In the genomic region with DNA sequence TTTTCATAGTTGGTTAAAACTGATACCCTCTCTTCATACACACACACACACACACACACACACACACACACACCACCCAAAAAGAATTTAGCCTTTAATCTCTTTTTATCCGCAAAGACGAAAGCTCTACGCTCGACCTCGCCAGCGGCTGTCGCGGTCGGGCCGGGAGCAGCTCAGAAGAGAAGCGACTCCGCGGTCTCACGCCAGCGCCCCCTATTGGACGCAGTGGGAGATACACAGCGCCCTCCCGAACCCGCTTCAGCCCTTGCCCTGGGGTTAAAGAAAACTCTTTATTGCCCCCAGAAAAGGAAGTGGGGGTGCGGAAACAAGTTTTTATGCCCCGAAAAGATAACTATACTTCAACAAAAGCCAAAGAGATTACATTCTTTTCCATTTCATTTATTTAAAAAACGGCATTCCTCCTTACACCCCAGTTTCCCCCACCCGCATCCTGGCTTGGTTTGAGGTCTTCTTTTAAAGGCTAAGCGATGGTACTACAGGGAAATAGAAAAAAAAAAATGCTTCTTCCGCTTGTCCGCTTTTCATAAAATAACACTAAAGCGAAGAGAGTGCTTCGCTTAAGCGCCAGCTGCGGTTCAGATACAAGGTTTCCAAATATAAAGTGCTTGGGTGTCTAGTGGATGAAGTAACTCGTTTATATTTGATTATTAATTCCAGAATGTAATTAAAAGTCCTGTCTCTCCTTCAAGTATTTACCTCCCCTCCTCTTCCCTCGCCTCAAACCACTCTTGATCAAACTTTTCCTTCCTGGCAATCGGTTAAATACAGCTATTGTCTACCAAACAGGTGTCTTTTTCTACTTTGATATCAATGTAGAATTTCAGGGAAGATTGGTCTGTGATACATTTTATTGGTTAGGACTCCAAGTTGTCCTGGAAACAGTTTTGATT, we compare ENCODE assay signal across 10 mouse cellular contexts. TPM values are rescaled to one million over a fixed set of nuclear protein-coding genes. Genes with fewer than 3 reads are reported as not detected.
A peak's percentile ranks its signal among the peaks of the same experiment; 100 is the strongest.
DNase-seq lines count a peak whose midpoint lies in the region; ATAC-seq and TF ChIP-seq lines count a peak whose summit lies in the region.
"Had no signal": no experiment of that assay in that cellular context is flagged by ENCODE, and none has a peak within 500 bp of the region (broad histone marks: within the 10 kb centered on the region; RNA-seq: fewer than 3 reads in every experiment).

No protein-coding gene starts in this region.

- no peak for ATAC-seq in lung, postnatal 0 days
- peak; percentile 20; the same call in 1 of the 2 replicates for ATAC-seq in forebrain, embryonic 12.5 days (ENCODE audit: low FRiP score)
- no peak for ATAC-seq in kidney, embryonic 14.5 days (ENCODE audit: low FRiP score, low TSS enrichment)

- no peaks in the 10 kb centered on the region for H3K9me3 ChIP-seq in lung, postnatal 0 days (ENCODE audit: low read length)
- no peaks in the 10 kb centered on the region; the same call in 1 of the 2 replicates for H3K9me3 ChIP-seq in forebrain, embryonic 12.5 days
- no peaks in the 10 kb centered on the region for H3K9me3 ChIP-seq in kidney, embryonic 14.5 days (ENCODE audit: control insufficient read depth, low read length)
- H3K9me3 ChIP-seq: limb, embryonic 13.5 days had no signal

- TF ChIP-seq EP300 in lung, postnatal 0 days (IDR thresholded peaks at IDR 0.05) = no peak

- no peak overlapping the region for H3K4me3 ChIP-seq in cerebellum, adult 2 months (replicated peaks; ENCODE audit: insufficient read depth, low read depth, low read length)
- H3K4me3 ChIP-seq in lung, postnatal 0 days (ENCODE audit: low read depth, low read length) = no peak overlapping the region
- H3K4me3 ChIP-seq in forebrain, embryonic 12.5 days (replicated peaks) = peak overlapping the region; percentile 46
- no peak overlapping the region for H3K4me3 ChIP-seq in kidney, embryonic 14.5 days (ENCODE audit: low read length)
- H3K4me3 ChIP-seq: erythroblast, embryonic 14.5 days had no signal

- H3K9ac ChIP-seq in lung, postnatal 0 days (replicated peaks; ENCODE audit: low read depth) = no peak overlapping the region
- peak overlapping the region; percentile 78 for H3K9ac ChIP-seq in forebrain, embryonic 12.5 days
- no peak overlapping the region for H3K9ac ChIP-seq in kidney, embryonic 14.5 days (ENCODE audit: low read depth, low read length)
- H3K9ac ChIP-seq: limb, embryonic 13.5 days had no signal

- H3K4me1 ChIP-seq in cerebellum, adult 2 months (ENCODE audit: control insufficient read depth, insufficient read depth, low read length) = 0 out of 2 replicates have a peak, but pooled peaks cover 4% of the 10 kb centered on the region
- no peaks in the 10 kb centered on the region for H3K4me1 ChIP-seq in lung, postnatal 0 days (ENCODE audit: insufficient read depth, low read depth, low read length)
- H3K4me1 ChIP-seq in forebrain, embryonic 12.5 days = peaks cover 84% of the 10 kb centered on the region
- no peaks in the 10 kb centered on the region for H3K4me1 ChIP-seq in kidney, embryonic 14.5 days (ENCODE audit: control insufficient read depth, insufficient read depth, low read length)

- WGBS in cerebellum, adult 2 months = 23% methylated on average over 33 of the region's 33 CpGs
- WGBS in lung, postnatal 0 days = 6% methylated on average over 32 of the region's 33 CpGs
- 4% methylated on average over 33 of the region's 33 CpGs for WGBS in forebrain, embryonic 12.5 days
- 4% methylated on average over 33 of the region's 33 CpGs for WGBS in kidney, embryonic 14.5 days

- TF ChIP-seq POLR2A in cerebellum, adult 2 months (IDR thresholded peaks at IDR 0.05; ENCODE audit: borderline replicate concordance, insufficient read depth, low read length) = no peak

- H3K27me3 ChIP-seq in cerebellum, adult 2 months (ENCODE audit: control insufficient read depth, insufficient read depth, low read length) = peaks cover 1% of the 10 kb centered on the region; the same call in 1 of the 2 replicates
- H3K27me3 ChIP-seq in lung, postnatal 0 days (replicated peaks; ENCODE audit: insufficient read depth, low read length) = peaks cover 62% of the 10 kb centered on the region
- peaks cover 7% of the 10 kb centered on the region; the same call in 1 of the 2 replicates for H3K27me3 ChIP-seq in forebrain, embryonic 12.5 days
- peaks cover 88% of the 10 kb centered on the region for H3K27me3 ChIP-seq in kidney, embryonic 14.5 days (ENCODE audit: control insufficient read depth, insufficient read depth, low read length)

- TF ChIP-seq CTCF in cerebellum, adult 2 months (IDR thresholded peaks at IDR 0.05; ENCODE audit: borderline replicate concordance, insufficient read depth, low read depth, low read length) = peak; percentile 49
- TF ChIP-seq CTCF in lung, postnatal 0 days (IDR thresholded peaks at IDR 0.05) = peak; percentile 74

- no peak overlapping the region for H3K27ac ChIP-seq in cerebellum, adult 2 months (ENCODE audit: insufficient read depth, low read length)
- no peak overlapping the region for H3K27ac ChIP-seq in lung, postnatal 0 days (ENCODE audit: low read length)
- peak overlapping the region; percentile 94 for H3K27ac ChIP-seq in forebrain, embryonic 12.5 days
- no peak overlapping the region for H3K27ac ChIP-seq in kidney, embryonic 14.5 days (ENCODE audit: low read depth, low read length)
- H3K27ac ChIP-seq: limb, embryonic 13.5 days had no signal

- DNase-seq in cerebellum, adult 2 months = no peak
- no peak for DNase-seq in cerebellum, adult 9-10 months
- peak; percentile 58 for DNase-seq in lung, postnatal 0 days (ENCODE audit: low spot score)
- no peak for DNase-seq in lung, postnatal 25 days (ENCODE audit: low spot score)
- DNase-seq in mesoderm, embryonic 11.5 days (ENCODE audit: low read depth, low spot score) = peak; percentile 86
- no peak for DNase-seq in ovary, adult 18-20 months (ENCODE audit: low spot score)

- no peak overlapping the region for H3K4me2 ChIP-seq in lung, postnatal 0 days (replicated peaks; ENCODE audit: low read depth, low read length)
- H3K4me2 ChIP-seq in forebrain, embryonic 12.5 days = peak overlapping the region; percentile 89
- no peak overlapping the region for H3K4me2 ChIP-seq in kidney, embryonic 14.5 days (replicated peaks; ENCODE audit: low read depth, low read length)

- no peaks in the 10 kb centered on the region for H3K36me3 ChIP-seq in lung, postnatal 0 days (ENCODE audit: insufficient read depth, low read length)
- no peaks in the 10 kb centered on the region for H3K36me3 ChIP-seq in forebrain, embryonic 12.5 days (replicated peaks)
- H3K36me3 ChIP-seq in kidney, embryonic 14.5 days (ENCODE audit: control insufficient read depth, insufficient read depth, low read length) = no peaks in the 10 kb centered on the region
- H3K36me3 ChIP-seq: limb, embryonic 13.5 days had no signal

RNA-seq across cellular contexts. Expression of a gene that starts 9.3 kb away (rescaled TPM):
- 24.5 and 26.5 TPM in 2 replicates for polyA plus RNA-seq in cerebellum, adult 2 months (2012; rRNA removed)
- 2.8 and 3.2 TPM in 2 replicates for polyA plus RNA-seq in lung, postnatal 0 days (2015; fragmentation: Nextera tagmentation; extraction: Ambion mirVana)
- polyA plus RNA-seq in forebrain, embryonic 12.5 days (2016; fragmentation: Nextera tagmentation; extraction: Ambion mirVana) = 75.5 and 77.0 TPM in 2 replicates
- polyA plus RNA-seq in kidney, embryonic 14.5 days (2014; fragmentation: Nextera tagmentation; extraction: Ambion mirVana) = not detected in 2 replicates
- polyA plus RNA-seq: erythroblast, embryonic 14.5 days had no signal

Comparison
In these comparisons a context has a peak if more than half of its experiments do, and no peak if none do; other contexts are left out.
1. DNase-seq: peak in lung, postnatal 0 days (single experiment) and mesoderm, embryonic 11.5 days (single experiment); none in cerebellum, adult 2 months (0 of 2), cerebellum, adult 9-10 months (single experiment), lung, postnatal 25 days (single experiment) and ovary, adult 18-20 months (single experiment).